Mouse (Mus musculus): ENCODE results near the gene Map3k14.
A peak's percentile ranks its signal among the peaks of the same experiment; 100 is the strongest.

The Map3k14 gene

GRCm38 (mm10) chr11:103172392-103173040, 94.8 kb downstream of the Map3k14 start:
- no peak for TF ChIP-seq POU5F1 (IDR thresholded peaks at IDR 0.05; ENCODE audit: borderline replicate concordance, low read length)
- TF ChIP-seq CTCF (conservative IDR thresholded peaks at IDR 0.05; ENCODE audit: low read length): no peak
- no peak for TF ChIP-seq NANOG (IDR thresholded peaks at IDR 0.05; ENCODE audit: borderline replicate concordance, low read length)
- Histone ChIP-seq H3K4me3 (replicated peaks; ENCODE audit: low read length) (no peak overlapping the region), H3K27me3 (ENCODE audit: insufficient read depth, low read length) (peaks cover 51% of the 10 kb centered on the region), H3K9me3 (ENCODE audit: low read length) (no peaks in the 10 kb centered on the region), H3K36me3 (ENCODE audit: insufficient read depth, low read length) (no peaks in the 10 kb centered on the region), H3K4me1 (replicated peaks; ENCODE audit: low read depth, low read length) (peaks cover 68% of the 10 kb centered on the region)

GRCm38 (mm10) chr11:103171703-103172391, 95.4 kb downstream of the Map3k14 start:
- Histone ChIP-seq H3K4me1 (replicated peaks; ENCODE audit: low read depth, low read length) (peaks cover 61% of the 10 kb centered on the region), H3K9me3 (ENCODE audit: low read length) (no peaks in the 10 kb centered on the region), H3K4me3 (replicated peaks; ENCODE audit: low read length) (peak overlapping the region; percentile 81), H3K36me3 (ENCODE audit: insufficient read depth, low read length) (no peaks in the 10 kb centered on the region), H3K27me3 (ENCODE audit: insufficient read depth, low read length) (peaks cover 54% of the 10 kb centered on the region)
- TF ChIP-seq CTCF (conservative IDR thresholded peaks at IDR 0.05; ENCODE audit: low read length) (no peak), NANOG (IDR thresholded peaks at IDR 0.05; ENCODE audit: borderline replicate concordance, low read length) (no peak), POU5F1 (IDR thresholded peaks at IDR 0.05; ENCODE audit: borderline replicate concordance, low read length) (no peak)

- no peaks in the 10 kb centered on the region for H3K36me3 ChIP-seq (ENCODE audit: insufficient read depth, low read length)
- peaks cover 54% of the 10 kb centered on the region for H3K27me3 ChIP-seq (ENCODE audit: insufficient read depth, low read length)
- TF ChIP-seq NANOG (IDR thresholded peaks at IDR 0.05; ENCODE audit: borderline replicate concordance, low read length) (no peak), POU5F1 (IDR thresholded peaks at IDR 0.05; ENCODE audit: borderline replicate concordance, low read length) (no peak), CTCF (conservative IDR thresholded peaks at IDR 0.05; ENCODE audit: low read length) (no peak)
Observed at GRCm38 (mm10) chr11:103171286-103171620, 96.0 kb downstream of the Map3k14 start.

GRCm38 (mm10) chr11:103170494-103171285, 96.6 kb downstream of the Map3k14 start, which contains the start of gene Fmnl1:
Fmnl1 (plus strand) TSS chr11:103171107.
- Histone ChIP-seq H3K4me1 (replicated peaks; ENCODE audit: low read depth, low read length) (peaks cover 49% of the 10 kb centered on the region), H3K4me3 (replicated peaks; ENCODE audit: low read length) (peak within 1 kb of the TSS; percentile 81), H3K9me3 (ENCODE audit: low read length) (peaks cover 4% of the 10 kb centered on the region), H3K36me3 (ENCODE audit: insufficient read depth, low read length) (no peaks in the 10 kb centered on the region), H3K27me3 (ENCODE audit: insufficient read depth, low read length) (peaks cover 54% of the 10 kb centered on the region)
- TF ChIP-seq NANOG (IDR thresholded peaks at IDR 0.05; ENCODE audit: borderline replicate concordance, low read length): no peak
- TF ChIP-seq CTCF (conservative IDR thresholded peaks at IDR 0.05; ENCODE audit: low read length): no peak
- no peak for TF ChIP-seq POU5F1 (IDR thresholded peaks at IDR 0.05; ENCODE audit: borderline replicate concordance, low read length)

More at GRCm38 (mm10) chr11:103171286-103171620, 96.0 kb downstream of the Map3k14 start:
- peak overlapping the region; percentile 81 for H3K4me3 ChIP-seq (replicated peaks; ENCODE audit: low read length)
- H3K9me3 ChIP-seq (ENCODE audit: low read length): no peaks in the 10 kb centered on the region
- peaks cover 55% of the 10 kb centered on the region for H3K4me1 ChIP-seq (replicated peaks; ENCODE audit: low read depth, low read length)

- H3K4me3 ChIP-seq (replicated peaks; ENCODE audit: low read length): peak overlapping the region; percentile 81
- H3K36me3 ChIP-seq (ENCODE audit: insufficient read depth, low read length): no peaks in the 10 kb centered on the region
- peaks cover 4% of the 10 kb centered on the region for H3K9me3 ChIP-seq (ENCODE audit: low read length)
- H3K27me3 ChIP-seq (ENCODE audit: insufficient read depth, low read length): peaks cover 54% of the 10 kb centered on the region
- H3K4me1 ChIP-seq (replicated peaks; ENCODE audit: low read depth, low read length): peaks cover 44% of the 10 kb centered on the region
- TF ChIP-seq CTCF (conservative IDR thresholded peaks at IDR 0.05; ENCODE audit: low read length) (no peak), POU5F1 (IDR thresholded peaks at IDR 0.05; ENCODE audit: borderline replicate concordance, low read length) (no peak), NANOG (IDR thresholded peaks at IDR 0.05; ENCODE audit: borderline replicate concordance, low read length) (no peak)
Observed at GRCm38 (mm10) chr11:103170111-103170493, 97.2 kb downstream of the Map3k14 start.
